Mouse (Mus musculus) stomach, embryonic 14.5 days (tissue): ENCODE measurements around the gene Ppp1r13b. TPM values are rescaled to one million over a fixed set of nuclear protein-coding genes. Genes with fewer than 3 reads are reported as not detected.

Experiments used
- ATAC-seq: fragments of 200-750 bp; cut with Nextera tagmentation; 2 replicates; pipeline ENCODE4 v1.8.0; 2017; ENCODE audit warnings: low read depth, moderate TSS enrichment; ENCODE audit not compliant: insufficient number of reproducible peaks, insufficient read depth, low FRiP score
- H3K27ac ChIP-seq: fragments of 300-500 bp; sonication (generic); 2 replicates; pipeline ENCODE4 v1.5.1; 2014; ENCODE audit warnings: mild to moderate bottlenecking, low read length, moderate library complexity, mixed read lengths
- H3K27me3 ChIP-seq: fragments of 300-500 bp; sonication (generic); 2 replicates; pipeline ENCODE4 v1.6.1; 2014; ENCODE audit warnings: low read length, control low read depth, mixed read lengths; ENCODE audit not compliant: control insufficient read depth, insufficient read depth
- H3K36me3 ChIP-seq: fragments of 300-500 bp; sonication (generic); 2 replicates; pipeline ENCODE4 v1.6.1; 2014; ENCODE audit warnings: mild to moderate bottlenecking, control low read depth, low read length, moderate library complexity, mixed read lengths; ENCODE audit not compliant: control insufficient read depth, insufficient read depth
- H3K4me1 ChIP-seq: fragments of 300-500 bp; sonication (generic); 2 replicates; pipeline ENCODE4 v1.6.1; 2014; ENCODE audit warnings: low read length, control low read depth, mixed read lengths; ENCODE audit not compliant: control insufficient read depth, insufficient read depth
- H3K4me2 ChIP-seq: fragments of 300-500 bp; sonication (generic); replicated peaks from 2 replicates; pipeline ENCODE4 v1.6.1; 2014; ENCODE audit warnings: low read depth, low read length, control low read depth
- H3K4me3 ChIP-seq: fragments of 300-500 bp; sonication (generic); 2 replicates; pipeline ENCODE4 v1.5.1; 2014; ENCODE audit warnings: low read depth, low read length, control low read depth
- H3K9ac ChIP-seq: fragments of 300-500 bp; sonication (generic); replicated peaks from 2 replicates; pipeline ENCODE4 v1.6.1; 2014; ENCODE audit warnings: low read depth, mild to moderate bottlenecking, control low read depth, low read length, moderate library complexity, mixed read lengths
- H3K9me3 ChIP-seq: fragments of 300-500 bp; sonication (generic); 2 replicates; pipeline ENCODE4 v1.6.1; 2016; ENCODE audit warnings: low read depth, low read length, control low read depth; ENCODE audit not compliant: control insufficient read depth
- WGBS: fragments of 180-500 bp; shearing (Covaris S2); extraction: QIAGEN DNeasy Blood & Tissue Kit; methylation state at CpG from one replicate; pipeline ENCODE4 v1.1.7; 2014; 5-methylcytosine and 5-hydroxymethylcytosine counted together
- polyA plus RNA-seq: library from polyadenylated mRNA; unstranded; fragments of >200 nt; fragmentation: Nextera tagmentation; extraction: Ambion mirVana; gene quantifications from 2 replicates; pipeline ENCODE4 v1.2.1, GENCODE M21; 2014

Gene Ppp1r13b
- polyA plus RNA-seq, 1 experiment from 2014 or later, result 20.9 TPM

GRCm38 (mm10) chr12:111787015-111787414, 120.9 kb downstream of the Ppp1r13b start:
- peaks cover 80% of the 10 kb centered on the region for H3K36me3 ChIP-seq
- H3K27ac ChIP-seq, result no peak overlapping the region
- H3K9ac ChIP-seq, result no peak overlapping the region
- ATAC-seq, result no peak
- H3K4me3 ChIP-seq, result no peak overlapping the region
- no peaks in the 10 kb centered on the region for H3K27me3 ChIP-seq
- no peaks in the 10 kb centered on the region for H3K9me3 ChIP-seq
- no peak overlapping the region for H3K4me2 ChIP-seq
- WGBS, result 85% methylated on average over 6 of the region's 6 CpGs
- no peaks in the 10 kb centered on the region for H3K4me1 ChIP-seq

- ATAC-seq, result peak; percentile 33; the same call in 1 of the 2 replicates
Observed at GRCm38 (mm10) chr12:111785174-111785573, 122.7 kb downstream of the Ppp1r13b start.

GRCm38 (mm10) chr12:111779544-111779943, 128.4 kb downstream of the Ppp1r13b start:
- H3K9me3 ChIP-seq, result no peaks in the 10 kb centered on the region
- no peaks in the 10 kb centered on the region for H3K4me1 ChIP-seq
- 94% methylated on average over 1 of the region's 1 CpGs for WGBS
- H3K4me2 ChIP-seq, result no peak overlapping the region
- H3K27me3 ChIP-seq, result no peaks in the 10 kb centered on the region
- no peak for ATAC-seq
- no peak overlapping the region for H3K9ac ChIP-seq
- H3K4me3 ChIP-seq, result no peak overlapping the region
- peaks cover 88% of the 10 kb centered on the region for H3K36me3 ChIP-seq
- no peak overlapping the region for H3K27ac ChIP-seq

More at GRCm38 (mm10) chr12:111785174-111785573, 122.7 kb downstream of the Ppp1r13b start:
- WGBS, result 66% methylated on average over 15 of the region's 15 CpGs
- no peaks in the 10 kb centered on the region for H3K9me3 ChIP-seq
- H3K9ac ChIP-seq, result no peak overlapping the region
- no peaks in the 10 kb centered on the region for H3K4me1 ChIP-seq
- no peak overlapping the region for H3K27ac ChIP-seq
- H3K4me3 ChIP-seq, result no peak overlapping the region
- peaks cover 82% of the 10 kb centered on the region for H3K36me3 ChIP-seq
- no peaks in the 10 kb centered on the region for H3K27me3 ChIP-seq
- H3K4me2 ChIP-seq, result no peak overlapping the region

Other genes starting within 250 kb of the Ppp1r13b start
- 548 and 555 TPM in 2 replicates for gene Ckb, start 235.8 kb downstream of the Ppp1r13b start, polyA plus RNA-seq
- 7.8 and 9.2 TPM in 2 replicates for gene Trmt61a, start 230.0 kb downstream of the Ppp1r13b start, polyA plus RNA-seq
- 49.8 and 58.0 TPM in 2 replicates for gene Bag5, start 194.9 kb downstream of the Ppp1r13b start, polyA plus RNA-seq
- gene Apopt1, start 194.8 kb downstream of the Ppp1r13b start, polyA plus RNA-seq, result 56.1 and 60.8 TPM in 2 replicates
- gene Klc1, start 149.3 kb downstream of the Ppp1r13b start, polyA plus RNA-seq, result 111 and 120 TPM in 2 replicates
- 13.7 and 15.4 TPM in 2 replicates for gene Xrcc3, start 94.2 kb downstream of the Ppp1r13b start, polyA plus RNA-seq
- 129 and 135 TPM in 2 replicates for gene Zfyve21, start 93.9 kb downstream of the Ppp1r13b start, polyA plus RNA-seq
- 681 and 750 TPM in 2 replicates for gene Atp5mpl, start 58.9 kb upstream of the Ppp1r13b start, polyA plus RNA-seq
- gene Tdrd9, start 63.4 kb upstream of the Ppp1r13b start, polyA plus RNA-seq, result 0.22 TPM in 1 of 2 replicates, not detected in the other
- gene Rd3l, start 73.2 kb upstream of the Ppp1r13b start, polyA plus RNA-seq, result not detected in 2 replicates
- 1.7 TPM in 2 replicates for gene Aspg, start 198.6 kb upstream of the Ppp1r13b start, polyA plus RNA-seq
- 2.9 and 3.0 TPM in 2 replicates for gene Kif26a, start 238.1 kb upstream of the Ppp1r13b start, polyA plus RNA-seq